Mouse (Mus musculus) thymus, adult 2 months (tissue): ENCODE data around the gene Slc22a12.

Source experiments
- CTCF ChIP-seq: fragments of 200-500 bp; IDR thresholded peaks from 2 replicates; pipeline ENCODE4 v1.5.1; 2012; ENCODE audit warnings: mild to moderate bottlenecking, control low read depth, low read length, moderate library complexity, borderline replicate concordance; ENCODE audit not compliant: control insufficient read depth, poor library complexity, insufficient read depth; ENCODE audit errors: extremely low read depth
- POLR2A ChIP-seq: fragments of 200-500 bp; IDR thresholded peaks from 2 replicates; pipeline ENCODE4 v1.6.1; 2012; ENCODE audit warnings: mild to moderate bottlenecking, low read length, control low read depth, moderate library complexity; ENCODE audit not compliant: control insufficient read depth, poor library complexity, insufficient read depth; ENCODE audit errors: extremely low read depth

DNA sequence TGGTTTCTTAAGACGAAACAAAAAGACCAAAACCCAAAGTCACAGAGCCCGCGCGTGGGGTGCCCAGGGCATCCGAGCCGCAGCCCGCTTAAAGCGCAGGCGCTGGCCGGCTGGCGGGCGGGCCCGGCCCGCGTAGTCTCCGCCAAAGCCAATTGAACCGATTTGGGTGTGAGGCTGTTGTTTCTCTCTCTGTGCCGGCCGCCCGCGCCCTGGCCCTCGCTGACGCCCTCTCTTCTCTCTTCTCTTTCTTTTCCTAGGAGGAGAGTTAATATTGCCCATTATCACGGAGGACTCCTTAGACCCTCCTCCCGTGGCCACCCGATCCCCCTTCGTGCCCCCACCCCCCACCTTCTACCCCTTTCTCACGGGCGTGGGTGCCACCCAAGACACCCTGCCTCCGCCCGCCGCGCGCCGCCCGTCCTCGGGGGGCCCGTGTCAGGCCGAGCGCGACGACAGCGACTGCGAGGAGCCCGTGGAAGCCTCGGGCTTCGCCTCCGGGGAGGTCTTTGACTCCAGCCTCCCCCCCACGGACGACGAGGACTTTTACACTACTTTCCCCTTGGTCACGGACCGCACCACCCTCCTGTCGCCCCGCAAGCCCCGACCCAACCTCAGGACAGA is 11.7 kb downstream of the Slc22a12 start:
- no peak for TF ChIP-seq POLR2A
- no peak for TF ChIP-seq CTCF
